Comparison of ENCODE assay signal across 9 mouse cellular contexts in genomic region chr3:92106582-92106981, GRCm38 (mm10). TPM values are rescaled to one million over a fixed set of nuclear protein-coding genes. Genes with fewer than 3 reads are reported as not detected.
DNase-seq lines count a peak whose midpoint lies in the region; ATAC-seq and TF ChIP-seq lines count a peak whose summit lies in the region.
"Had no signal": no experiment of that assay in that cellular context is flagged by ENCODE, and none has a peak within 500 bp of the region (broad histone marks: within the 10 kb centered on the region; RNA-seq: fewer than 3 reads in every experiment).

No protein-coding gene starts in this region.

- H3K27me3 ChIP-seq in testis, adult 2 months (ENCODE audit: control insufficient read depth, insufficient read depth, low read length) = no peaks in the 10 kb centered on the region
- H3K27me3 ChIP-seq in embryonic facial prominence, embryonic 11.5 days (ENCODE audit: control insufficient read depth, insufficient read depth, low read length) = no peaks in the 10 kb centered on the region
- H3K27me3 ChIP-seq in lung, embryonic 14.5 days (ENCODE audit: insufficient read depth, low read length) = no peaks in the 10 kb centered on the region

- no peak; the same call in 1 of the 2 replicates for ATAC-seq in embryonic facial prominence, embryonic 11.5 days (replicated peaks; ENCODE audit: insufficient number of reproducible peaks, low FRiP score, low TSS enrichment, low read depth)
- no peak for ATAC-seq in lung, embryonic 14.5 days (ENCODE audit: insufficient read depth)
- no peak for ATAC-seq in cerebellum, adult (ENCODE audit: insufficient number of reproducible peaks, low FRiP score, low TSS enrichment)

- H3K4me3 ChIP-seq in testis, adult 2 months (ENCODE audit: control insufficient read depth, low read depth, low read length) = no peak overlapping the region
- H3K4me3 ChIP-seq in embryonic facial prominence, embryonic 11.5 days (ENCODE audit: low read depth, low read length) = no peak overlapping the region
- no peak overlapping the region for H3K4me3 ChIP-seq in lung, embryonic 14.5 days (ENCODE audit: low read depth, low read length)

- TF ChIP-seq CTCF in testis, adult 2 months (IDR thresholded peaks at IDR 0.05; ENCODE audit: control insufficient read depth, insufficient read depth, insufficient replicate concordance, low read depth, low read length) = peak; percentile 49; the same call in 1 of the 2 replicates
- TF ChIP-seq CTCF in lung, embryonic 14.5 days (IDR thresholded peaks at IDR 0.05; ENCODE audit: low read depth) = peak; percentile 61

- no peaks in the 10 kb centered on the region for H3K4me1 ChIP-seq in testis, adult 2 months (ENCODE audit: control insufficient read depth, insufficient read depth, low read length)
- H3K4me1 ChIP-seq in embryonic facial prominence, embryonic 11.5 days (ENCODE audit: control insufficient read depth, insufficient read depth, low read length) = no peaks in the 10 kb centered on the region
- H3K4me1 ChIP-seq in lung, embryonic 14.5 days (ENCODE audit: insufficient read depth) = no peaks in the 10 kb centered on the region

- no peak overlapping the region for H3K27ac ChIP-seq in testis, adult 2 months (ENCODE audit: control insufficient read depth, insufficient read depth, low read depth, low read length)
- H3K27ac ChIP-seq in embryonic facial prominence, embryonic 11.5 days (replicated peaks; ENCODE audit: low read depth, low read length) = no peak overlapping the region
- H3K27ac ChIP-seq in lung, embryonic 14.5 days (ENCODE audit: low read depth) = no peak overlapping the region

- H3K9me3 ChIP-seq in embryonic facial prominence, embryonic 11.5 days (replicated peaks; ENCODE audit: control insufficient read depth, low read length) = no peaks in the 10 kb centered on the region
- no peaks in the 10 kb centered on the region for H3K9me3 ChIP-seq in lung, embryonic 14.5 days (ENCODE audit: low read depth, low read length)

- H3K9ac ChIP-seq in embryonic facial prominence, embryonic 11.5 days (replicated peaks; ENCODE audit: low read length) = no peak overlapping the region
- no peak overlapping the region for H3K9ac ChIP-seq in lung, embryonic 14.5 days

- no peak for DNase-seq in testis, postnatal 14 days (ENCODE audit: low spot score)
- peak; percentile 53 for DNase-seq in embryonic facial prominence, embryonic 11.5 days (ENCODE audit: low spot score)
- peak; percentile 16 for DNase-seq in kidney, adult 11 months
- peak; percentile 44 for DNase-seq in lung, embryonic 14.5 days
- peak; percentile 42 for DNase-seq in right cerebral cortex, postnatal 25 days
- DNase-seq in gastrocnemius, postnatal 36 days = no peak

- intact Hi-C loops in gastrocnemius, postnatal 36 days (cut with DNase I) = no loop called here

- no peaks in the 10 kb centered on the region for H3K36me3 ChIP-seq in testis, adult 2 months (ENCODE audit: control insufficient read depth, insufficient read depth, low read length)
- no peaks in the 10 kb centered on the region for H3K36me3 ChIP-seq in embryonic facial prominence, embryonic 11.5 days (replicated peaks; ENCODE audit: control insufficient read depth, insufficient read depth, low read depth, low read length)
- H3K36me3 ChIP-seq in lung, embryonic 14.5 days (ENCODE audit: insufficient read depth) = no peaks in the 10 kb centered on the region

- WGBS in embryonic facial prominence, embryonic 11.5 days = 9% methylated on average over 6 of the region's 6 CpGs
- 6% methylated on average over 6 of the region's 6 CpGs for WGBS in lung, embryonic 14.5 days

- no peak overlapping the region for H3K4me2 ChIP-seq in embryonic facial prominence, embryonic 11.5 days (ENCODE audit: low read depth, low read length)
- H3K4me2 ChIP-seq in lung, embryonic 14.5 days = no peak overlapping the region

- no peak for TF ChIP-seq POLR2A in testis, adult 2 months (IDR thresholded peaks at IDR 0.05; ENCODE audit: control insufficient read depth, low read depth, low read length)

RNA-seq across cellular contexts. Expression of gene Prr9, which starts 17.2 kb away (rescaled TPM):
- 1.5 and 2.0 TPM in 2 replicates for polyA plus RNA-seq in testis, adult 2 months (2012; rRNA removed)
- polyA plus RNA-seq in embryonic facial prominence, embryonic 11.5 days (2014; fragmentation: Nextera tagmentation; extraction: Ambion mirVana) = not detected in 2 replicates
- not detected in 2 replicates for polyA plus RNA-seq in lung, embryonic 14.5 days (2014; fragmentation: Nextera tagmentation; extraction: Ambion mirVana)
- not detected for total RNA-seq in gastrocnemius, postnatal 36 days (2021)
- polyA plus RNA-seq: spleen, adult 2 months had no signal

RNA-seq across cellular contexts. Expression of gene Lor, which starts 23.6 kb away (rescaled TPM):
- 0.08 TPM in 1 of 2 replicates, not detected in the other for polyA plus RNA-seq in testis, adult 2 months (2012; rRNA removed)
- 0.31 and 0.69 TPM in 2 replicates for polyA plus RNA-seq in embryonic facial prominence, embryonic 11.5 days (2014; fragmentation: Nextera tagmentation; extraction: Ambion mirVana)
- polyA plus RNA-seq in lung, embryonic 14.5 days (2014; fragmentation: Nextera tagmentation; extraction: Ambion mirVana) = 0.14 and 0.30 TPM in 2 replicates
- total RNA-seq in gastrocnemius, postnatal 36 days (2021) = not detected

RNA-seq across cellular contexts. Expression of gene Lelp1, which starts 36.0 kb away (rescaled TPM):
- polyA plus RNA-seq in testis, adult 2 months (2012; rRNA removed) = 875 and 1,017 TPM in 2 replicates
- polyA plus RNA-seq in embryonic facial prominence, embryonic 11.5 days (2014; fragmentation: Nextera tagmentation; extraction: Ambion mirVana) = not detected in 2 replicates
- not detected in 2 replicates for polyA plus RNA-seq in lung, embryonic 14.5 days (2014; fragmentation: Nextera tagmentation; extraction: Ambion mirVana)
- total RNA-seq in gastrocnemius, postnatal 36 days (2021) = not detected
- polyA plus RNA-seq: spleen, adult 2 months had no signal

Comparison
In these comparisons a context has a peak if more than half of its experiments do, and no peak if none do; other contexts are left out.
1. DNase-seq: peak in embryonic facial prominence, embryonic 11.5 days (single experiment), kidney, adult 11 months (single experiment), lung, embryonic 14.5 days (single experiment) and right cerebral cortex, postnatal 25 days (single experiment); none in testis, postnatal 14 days (single experiment) and gastrocnemius, postnatal 36 days (0 of 2).
2. RNA of gene Lelp1, which starts 36.0 kb away (polyA plus RNA-seq): 875 to 1,017 TPM in testis, adult 2 months; not detected in embryonic facial prominence, embryonic 11.5 days and not detected in lung, embryonic 14.5 days; every median in the first group is over 100 times any median in the second.